Mouse (Mus musculus): Measurements from ENCODE around the gene Gpr137c.

The Gpr137c gene

GRCm38 (mm10) chr14:45291608-45292007 is 72.1 kb downstream of the Gpr137c start:
- no peak for DNase-seq (ENCODE audit: low spot score)

GRCm38 (mm10) chr14:45303939-45304338 is 84.4 kb downstream of the Gpr137c start:
- DNase-seq (ENCODE audit: low spot score): no peak

GRCm38 (mm10) chr14:45304389-45304788 is 84.9 kb downstream of the Gpr137c start:
- no peak for DNase-seq (ENCODE audit: low spot score)

DNA sequence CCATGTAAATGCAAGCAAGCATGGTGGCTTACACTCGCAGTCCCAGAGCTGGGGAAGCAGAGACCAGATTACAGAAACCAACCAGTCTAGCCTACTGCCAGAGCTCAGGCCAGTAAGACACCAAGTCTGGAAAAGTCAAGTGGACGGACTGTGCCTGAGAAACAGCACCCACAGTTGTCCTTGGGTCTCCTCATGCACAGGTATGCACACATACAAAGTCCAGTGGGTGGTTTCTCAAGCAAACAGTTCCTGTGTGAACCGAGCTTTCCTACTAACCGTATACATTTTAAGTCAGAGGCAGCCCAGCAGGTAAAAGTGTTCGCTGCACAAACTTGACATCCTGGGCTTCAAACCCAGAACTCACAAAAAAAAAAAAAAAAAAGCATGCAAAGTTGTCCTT is 86.3 kb downstream of the Gpr137c start:
- no peak for DNase-seq (ENCODE audit: low spot score)

- DNase-seq (ENCODE audit: low spot score): no peak
Measured at GRCm38 (mm10) chr14:45307630-45308328, 88.3 kb downstream of the Gpr137c start.

DNA sequence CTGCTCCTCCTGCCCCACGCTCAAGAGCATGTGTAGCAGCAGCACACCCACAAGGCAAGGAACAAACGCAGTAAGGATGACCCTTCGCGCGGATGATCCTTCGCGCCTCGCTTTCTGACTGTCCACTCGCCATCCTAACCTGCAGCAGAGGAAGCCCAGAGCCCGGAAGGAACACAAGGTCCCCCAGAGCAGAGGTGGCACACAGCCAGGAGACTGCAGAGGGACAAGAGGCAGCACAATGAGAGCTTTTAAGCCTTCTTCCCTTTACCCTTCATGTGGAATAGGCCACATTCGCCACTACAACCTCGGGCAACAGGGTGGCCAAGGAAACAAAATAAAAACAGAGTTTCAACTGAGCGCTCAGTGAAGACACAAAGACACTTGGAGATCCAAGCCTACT is 90.1 kb downstream of the Gpr137c start:
- peak; percentile 14 for DNase-seq (ENCODE audit: low spot score)

DNA sequence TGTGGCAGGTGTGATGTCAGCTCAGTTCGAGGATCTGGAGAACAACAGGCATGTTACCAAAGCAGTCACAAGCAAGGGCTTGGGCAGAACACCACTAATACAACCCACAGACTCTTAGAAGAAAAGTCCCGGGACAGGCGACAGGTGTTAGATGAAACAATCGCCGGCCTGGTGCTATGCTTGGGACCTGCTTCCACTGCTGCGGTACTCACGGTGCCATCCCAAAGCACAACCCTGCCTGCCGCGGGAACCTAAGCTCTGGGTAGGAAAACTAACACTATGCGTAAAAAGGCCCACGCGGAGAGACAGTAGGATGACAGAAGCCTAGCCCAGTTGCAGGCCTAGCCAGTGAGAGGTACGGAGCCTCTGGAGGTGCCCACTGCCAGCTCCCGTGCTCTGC is 90.6 kb downstream of the Gpr137c start:
- DNase-seq (ENCODE audit: low spot score): no peak

- no peak for DNase-seq (ENCODE audit: low spot score)
Measured at GRCm38 (mm10) chr14:45316927-45317326, 97.4 kb downstream of the Gpr137c start.

DNA sequence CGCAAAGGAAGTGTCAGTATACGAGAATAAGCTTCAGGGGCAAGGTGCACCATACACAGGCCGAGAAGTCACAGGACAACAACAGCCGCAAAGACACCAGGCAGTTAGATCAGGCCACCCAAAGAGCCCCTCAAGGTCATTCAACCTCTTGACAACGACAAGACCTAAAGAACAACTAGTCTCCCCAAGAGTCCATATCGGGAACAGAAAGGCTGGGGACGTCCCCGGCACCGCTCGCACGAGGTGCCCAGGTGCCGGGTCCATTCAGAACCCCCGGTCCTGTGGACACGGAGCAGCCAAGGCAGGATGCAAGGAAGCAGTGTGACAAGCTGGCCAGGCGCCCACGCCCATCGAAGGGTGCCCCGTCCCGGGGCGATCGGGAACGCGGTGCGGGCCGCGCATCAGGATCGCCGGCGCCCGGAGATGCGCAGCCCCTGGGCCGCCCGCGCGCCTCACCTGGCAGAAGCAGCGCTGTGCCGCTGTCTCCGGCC is 98.4 kb downstream of the Gpr137c start:
- no peak for DNase-seq (ENCODE audit: low spot score)

GRCm38 (mm10) chr14:45318426-45319236 is 99.1 kb downstream of the Gpr137c start, which contains the start of gene Ero1l:
Gene Ero1l (minus strand): TSS chr14:45318771.
- peak; percentile 83 for DNase-seq (ENCODE audit: low spot score)

- no peak for DNase-seq (ENCODE audit: low spot score)
Measured at GRCm38 (mm10) chr14:45319237-45319610, 99.7 kb downstream of the Gpr137c start.

GRCm38 (mm10) chr14:45320111-45320510 is 100.6 kb downstream of the Gpr137c start:
- DNase-seq (ENCODE audit: low spot score): no peak

- no peak for DNase-seq (ENCODE audit: low spot score)
Measured at GRCm38 (mm10) chr14:45321067-45321466, 101.5 kb downstream of the Gpr137c start.

- no peak for DNase-seq (ENCODE audit: low spot score)
Measured at GRCm38 (mm10) chr14:45321622-45322021, 102.1 kb downstream of the Gpr137c start.

DNA sequence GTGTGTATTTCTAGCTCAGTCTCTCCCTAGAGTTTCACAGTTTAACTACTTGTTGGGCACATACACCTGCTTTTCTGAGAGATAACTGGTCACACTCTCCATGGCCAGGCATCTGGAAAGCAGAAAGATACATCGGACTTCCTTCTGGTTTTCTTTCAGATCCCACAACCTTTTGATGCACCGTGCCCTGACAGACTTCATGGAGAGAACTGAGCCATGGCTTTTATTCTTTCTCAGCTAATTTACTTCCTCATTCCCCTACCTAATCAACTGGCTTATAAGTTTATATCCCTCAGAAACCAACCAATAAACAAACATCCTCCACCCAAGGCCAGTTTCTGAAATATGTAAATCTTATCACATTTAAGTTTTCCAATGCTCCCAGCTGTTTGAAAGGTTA is 102.9 kb downstream of the Gpr137c start:
- no peak for DNase-seq (ENCODE audit: low spot score)

DNA sequence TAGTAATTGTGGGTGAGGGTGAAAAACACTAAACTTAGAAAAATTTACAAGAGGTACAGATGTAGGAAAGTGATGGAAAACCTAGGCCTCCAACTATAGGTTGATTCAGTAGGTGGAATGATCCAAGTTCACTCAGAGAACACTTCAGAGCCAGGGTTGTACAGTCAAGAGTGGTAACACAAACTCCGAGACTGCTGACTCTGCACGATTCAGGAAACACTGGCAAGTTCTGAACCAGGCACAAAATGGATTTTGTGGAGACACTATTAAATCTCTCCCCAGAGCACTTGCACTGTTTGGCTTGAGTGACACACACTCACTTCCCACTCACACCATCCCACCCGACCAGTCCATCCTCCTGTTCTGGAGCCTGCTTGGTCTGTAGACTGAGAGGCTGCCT is 103.8 kb downstream of the Gpr137c start:
- no peak for DNase-seq (ENCODE audit: low spot score)

GRCm38 (mm10) chr14:45325471-45325870 is 106.0 kb downstream of the Gpr137c start:
- no peak for DNase-seq (ENCODE audit: low spot score)

GRCm38 (mm10) chr14:45328072-45328713 is 108.7 kb downstream of the Gpr137c start:
- no peak for DNase-seq (ENCODE audit: low spot score)

- no peak for DNase-seq (ENCODE audit: low spot score)
Measured at GRCm38 (mm10) chr14:45329018-45329588, 109.6 kb downstream of the Gpr137c start.

DNA sequence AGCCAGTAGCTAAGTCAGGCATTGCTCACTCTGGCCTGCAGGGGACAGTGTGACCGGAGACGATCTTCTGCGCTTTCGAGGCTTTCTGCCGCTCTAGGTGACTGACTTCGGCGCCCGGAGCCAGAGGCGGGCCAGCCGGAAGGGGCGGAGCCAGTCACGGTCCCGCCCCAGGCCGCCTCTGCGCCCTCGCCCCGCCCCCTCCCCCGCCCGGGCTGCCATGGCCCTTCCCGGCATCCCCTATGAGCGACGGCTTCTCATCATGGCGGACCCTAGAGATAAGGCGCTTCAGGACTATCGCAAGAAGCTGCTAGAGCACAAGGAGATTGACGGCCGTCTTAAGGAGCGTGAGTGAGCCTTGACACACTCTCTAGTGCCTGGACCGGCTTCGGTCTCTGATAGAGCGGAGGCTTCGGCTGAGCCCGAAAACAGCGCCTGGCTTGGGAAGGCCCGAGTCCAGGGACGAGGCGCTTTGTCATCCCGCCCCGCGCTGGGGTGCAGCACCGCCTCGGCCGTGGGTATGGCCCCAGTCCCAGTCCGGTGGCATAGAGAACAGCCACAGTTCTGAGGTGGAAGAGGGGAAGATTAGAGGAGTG is 110.2 kb downstream of the Gpr137c start, which contains the start of gene Psmc6:
Psmc6 (plus strand) TSS at position 200 of the 593 bp plus-strand sequence.
- peak; percentile 89 for DNase-seq (ENCODE audit: low spot score)
